Mouse (Mus musculus): ENCODE data around the gene C1ql1. TPM values are rescaled to one million over a fixed set of nuclear protein-coding genes. Genes with fewer than 3 reads are reported as not detected.
"Not testable (repeated sequence)": the region's sequence is repeated elsewhere in the genome, so short reads cannot be mapped to it uniquely, and the experiment has no call there.

Gene C1ql1
- polyA plus RNA-seq, 1 experiment from 2014 or later = 2.8 TPM

- not testable (repeated sequence) for H3K4me3 ChIP-seq; H3K9me3 ChIP-seq; DNase-seq (ENCODE audit: extremely low spot score, low spot score); H3K4me1 ChIP-seq; H3K27ac ChIP-seq; H3K36me3 ChIP-seq (replicated peaks)
- 80% methylated on average over 9 of the region's 9 CpGs for WGBS
- peaks cover 19% of the 10 kb centered on the region for H3K27me3 ChIP-seq (ENCODE audit: poor library complexity, severe bottlenecking)
Measured at GRCm38 (mm10) chr11:102975966-102976365, 29.5 kb upstream of the C1ql1 start.

GRCm38 (mm10) chr11:102972326-102972725 is 25.8 kb upstream of the C1ql1 start:
- WGBS = 72% methylated on average over 1 of the region's 1 CpGs
- no peak for DNase-seq (ENCODE audit: extremely low spot score, low spot score)
- H3K36me3 ChIP-seq (replicated peaks) = no peaks in the 10 kb centered on the region
- H3K27me3 ChIP-seq (ENCODE audit: poor library complexity, severe bottlenecking) = peaks cover 36% of the 10 kb centered on the region
- no peaks in the 10 kb centered on the region for H3K4me1 ChIP-seq
- H3K9me3 ChIP-seq = no peaks in the 10 kb centered on the region
- H3K27ac ChIP-seq = no peak overlapping the region
- H3K4me3 ChIP-seq = no peak overlapping the region

GRCm38 (mm10) chr11:102971604-102972003 is 25.1 kb upstream of the C1ql1 start:
- Histone ChIP-seq H3K27ac (no peak overlapping the region), H3K4me1 (peaks cover 3% of the 10 kb centered on the region), H3K36me3 (replicated peaks) (no peaks in the 10 kb centered on the region), H3K4me3 (no peak overlapping the region), H3K27me3 (ENCODE audit: poor library complexity, severe bottlenecking) (peaks cover 43% of the 10 kb centered on the region), H3K9me3 (no peaks in the 10 kb centered on the region)
- DNase-seq (ENCODE audit: extremely low spot score, low spot score) = no peak
- 76% methylated on average over 5 of the region's 5 CpGs for WGBS

GRCm38 (mm10) chr11:102964547-102965091 is 18.1 kb upstream of the C1ql1 start:
- H3K9me3 ChIP-seq = no peaks in the 10 kb centered on the region
- H3K36me3 ChIP-seq (replicated peaks) = no peaks in the 10 kb centered on the region
- peak overlapping the region; percentile 91 for H3K27ac ChIP-seq
- H3K27me3 ChIP-seq (ENCODE audit: poor library complexity, severe bottlenecking) = peaks cover 48% of the 10 kb centered on the region
- WGBS = 70% methylated on average over 16 of the region's 16 CpGs
- no peak overlapping the region for H3K4me3 ChIP-seq
- peaks cover 43% of the 10 kb centered on the region for H3K4me1 ChIP-seq
- DNase-seq (ENCODE audit: extremely low spot score, low spot score) = no peak

GRCm38 (mm10) chr11:102963855-102964546 is 17.5 kb upstream of the C1ql1 start:
- Histone ChIP-seq H3K4me1 (peaks cover 43% of the 10 kb centered on the region), H3K36me3 (replicated peaks) (no peaks in the 10 kb centered on the region), H3K27ac (peak overlapping the region; percentile 91), H3K9me3 (no peaks in the 10 kb centered on the region), H3K27me3 (ENCODE audit: poor library complexity, severe bottlenecking) (peaks cover 48% of the 10 kb centered on the region), H3K4me3 (peak overlapping the region; percentile 44)
- 11% methylated on average over 24 of the region's 24 CpGs for WGBS
- DNase-seq (ENCODE audit: extremely low spot score, low spot score) = peak; percentile 60

GRCm38 (mm10) chr11:102963246-102963854 is 16.9 kb upstream of the C1ql1 start:
- Histone ChIP-seq H3K36me3 (replicated peaks) (no peaks in the 10 kb centered on the region), H3K27ac (peak overlapping the region; percentile 91), H3K4me3 (peak overlapping the region; percentile 44), H3K4me1 (peaks cover 43% of the 10 kb centered on the region), H3K27me3 (ENCODE audit: poor library complexity, severe bottlenecking) (peaks cover 48% of the 10 kb centered on the region), H3K9me3 (no peaks in the 10 kb centered on the region)
- peak; percentile 69 for DNase-seq (ENCODE audit: extremely low spot score, low spot score)
- WGBS = 3% methylated on average over 16 of the region's 16 CpGs

GRCm38 (mm10) chr11:102962861-102963245 is 16.4 kb upstream of the C1ql1 start:
- H3K9me3 ChIP-seq = no peaks in the 10 kb centered on the region
- 24% methylated on average over 7 of the region's 7 CpGs for WGBS
- H3K27ac ChIP-seq = peak overlapping the region; percentile 91
- no peak for DNase-seq (ENCODE audit: extremely low spot score, low spot score)
- H3K4me1 ChIP-seq = peaks cover 44% of the 10 kb centered on the region
- no peaks in the 10 kb centered on the region for H3K36me3 ChIP-seq (replicated peaks)
- peak overlapping the region; percentile 44 for H3K4me3 ChIP-seq
- H3K27me3 ChIP-seq (ENCODE audit: poor library complexity, severe bottlenecking) = peaks cover 50% of the 10 kb centered on the region

- peaks cover 40% of the 10 kb centered on the region for H3K27me3 ChIP-seq (ENCODE audit: poor library complexity, severe bottlenecking)
Measured at GRCm38 (mm10) chr11:102961082-102961481, 14.6 kb upstream of the C1ql1 start.

GRCm38 (mm10) chr11:102958870-102959269 is 12.4 kb upstream of the C1ql1 start:
- H3K4me1 ChIP-seq = peaks cover 30% of the 10 kb centered on the region
- peaks cover 38% of the 10 kb centered on the region for H3K27me3 ChIP-seq (ENCODE audit: poor library complexity, severe bottlenecking)
- no peak for DNase-seq (ENCODE audit: extremely low spot score, low spot score)
- no peaks in the 10 kb centered on the region for H3K9me3 ChIP-seq
- no peaks in the 10 kb centered on the region for H3K36me3 ChIP-seq (replicated peaks)
- no peak overlapping the region for H3K27ac ChIP-seq
- no peak overlapping the region for H3K4me3 ChIP-seq
- WGBS = 82% methylated on average over 1 of the region's 1 CpGs

More at GRCm38 (mm10) chr11:102961082-102961481, 14.6 kb upstream of the C1ql1 start:
- no peak for DNase-seq (ENCODE audit: extremely low spot score, low spot score)
- 93% methylated on average over 4 of the region's 4 CpGs for WGBS
- Histone ChIP-seq H3K4me3 (no peak overlapping the region), H3K27ac (no peak overlapping the region), H3K4me1 (peaks cover 45% of the 10 kb centered on the region), H3K9me3 (no peaks in the 10 kb centered on the region), H3K36me3 (replicated peaks) (no peaks in the 10 kb centered on the region)

GRCm38 (mm10) chr11:102958431-102958830 is 11.9 kb upstream of the C1ql1 start:
- no peaks in the 10 kb centered on the region for H3K36me3 ChIP-seq (replicated peaks)
- no peak overlapping the region for H3K4me3 ChIP-seq
- WGBS = 92% methylated on average over 6 of the region's 6 CpGs
- H3K4me1 ChIP-seq = peaks cover 27% of the 10 kb centered on the region
- H3K27ac ChIP-seq = no peak overlapping the region
- no peak for DNase-seq (ENCODE audit: extremely low spot score, low spot score)
- H3K27me3 ChIP-seq (ENCODE audit: poor library complexity, severe bottlenecking) = peaks cover 36% of the 10 kb centered on the region
- no peaks in the 10 kb centered on the region for H3K9me3 ChIP-seq

- Histone ChIP-seq H3K4me3 (no peak overlapping the region), H3K9me3 (no peaks in the 10 kb centered on the region), H3K36me3 (replicated peaks) (no peaks in the 10 kb centered on the region), H3K27me3 (ENCODE audit: poor library complexity, severe bottlenecking) (peaks cover 42% of the 10 kb centered on the region), H3K4me1 (peaks cover 27% of the 10 kb centered on the region), H3K27ac (no peak overlapping the region)
- WGBS = 82% methylated on average over 8 of the region's 8 CpGs
- DNase-seq (ENCODE audit: extremely low spot score, low spot score) = no peak
Measured at GRCm38 (mm10) chr11:102957692-102958091, 11.2 kb upstream of the C1ql1 start.

GRCm38 (mm10) chr11:102956962-102957614 is 10.6 kb upstream of the C1ql1 start:
- no peaks in the 10 kb centered on the region for H3K9me3 ChIP-seq
- peaks cover 48% of the 10 kb centered on the region for H3K27me3 ChIP-seq (ENCODE audit: poor library complexity, severe bottlenecking)
- H3K4me1 ChIP-seq = peaks cover 30% of the 10 kb centered on the region
- no peak overlapping the region for H3K4me3 ChIP-seq
- WGBS = 74% methylated on average over 16 of the region's 16 CpGs
- no peak for DNase-seq (ENCODE audit: extremely low spot score, low spot score)
- no peaks in the 10 kb centered on the region for H3K36me3 ChIP-seq (replicated peaks)
- peak overlapping the region; percentile 21; the same call in 1 of the 2 replicates for H3K27ac ChIP-seq

- peak overlapping the region; percentile 17 for H3K27ac ChIP-seq
- no peaks in the 10 kb centered on the region for H3K36me3 ChIP-seq (replicated peaks)
- no peaks in the 10 kb centered on the region for H3K9me3 ChIP-seq
- H3K4me3 ChIP-seq = no peak overlapping the region
- H3K4me1 ChIP-seq = peaks cover 44% of the 10 kb centered on the region
- DNase-seq (ENCODE audit: extremely low spot score, low spot score) = no peak
- WGBS = 46% methylated on average over 6 of the region's 6 CpGs
- peaks cover 85% of the 10 kb centered on the region for H3K27me3 ChIP-seq (ENCODE audit: poor library complexity, severe bottlenecking)
Measured at GRCm38 (mm10) chr11:102952922-102953321, 6.4 kb upstream of the C1ql1 start.

All from forebrain, embryonic 10.5 days (tissue).